Mouse (Mus musculus) cerebral cortex, adult 2 months (tissue): ENCODE measurements around the gene Hacd4.

ENCODE experiments used
- WGBS: fragments of 180-500 bp; shearing (Covaris S2); methylation state at CpG from one replicate; pipeline ENCODE4 v1.1.7; 2018; 5-methylcytosine and 5-hydroxymethylcytosine counted together

The Hacd4 gene

DNA sequence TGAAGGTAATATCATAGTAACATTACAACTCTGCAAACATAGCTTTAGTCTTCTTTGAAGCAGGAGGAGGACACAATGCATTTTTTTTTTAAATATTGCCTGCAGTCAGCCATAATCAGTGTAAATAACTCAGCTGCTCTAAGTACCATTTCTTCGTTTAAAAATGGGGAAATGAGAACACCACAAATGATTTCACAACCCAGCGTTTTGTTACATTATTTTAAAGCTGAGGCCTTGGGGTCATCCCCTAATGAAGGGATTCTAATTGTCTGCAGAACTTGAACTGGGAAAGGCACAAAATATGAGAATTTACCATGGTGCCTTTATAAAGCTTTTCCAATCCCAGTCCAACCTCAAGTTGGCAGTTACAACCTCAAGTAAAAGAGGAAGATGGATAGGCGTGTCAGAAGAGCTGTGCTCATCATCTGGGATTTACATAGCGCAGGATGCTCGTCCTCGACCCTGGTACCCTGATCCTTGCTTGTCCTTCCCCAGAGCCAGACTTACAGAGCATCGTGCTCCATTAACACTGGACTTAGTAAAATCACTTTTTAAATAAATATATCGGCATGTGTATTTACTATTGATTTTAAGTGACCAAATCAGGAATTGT, 6.2 kb downstream of the Hacd4 start:
- WGBS: 83% methylated on average over 8 of the region's 8 CpGs

DNA sequence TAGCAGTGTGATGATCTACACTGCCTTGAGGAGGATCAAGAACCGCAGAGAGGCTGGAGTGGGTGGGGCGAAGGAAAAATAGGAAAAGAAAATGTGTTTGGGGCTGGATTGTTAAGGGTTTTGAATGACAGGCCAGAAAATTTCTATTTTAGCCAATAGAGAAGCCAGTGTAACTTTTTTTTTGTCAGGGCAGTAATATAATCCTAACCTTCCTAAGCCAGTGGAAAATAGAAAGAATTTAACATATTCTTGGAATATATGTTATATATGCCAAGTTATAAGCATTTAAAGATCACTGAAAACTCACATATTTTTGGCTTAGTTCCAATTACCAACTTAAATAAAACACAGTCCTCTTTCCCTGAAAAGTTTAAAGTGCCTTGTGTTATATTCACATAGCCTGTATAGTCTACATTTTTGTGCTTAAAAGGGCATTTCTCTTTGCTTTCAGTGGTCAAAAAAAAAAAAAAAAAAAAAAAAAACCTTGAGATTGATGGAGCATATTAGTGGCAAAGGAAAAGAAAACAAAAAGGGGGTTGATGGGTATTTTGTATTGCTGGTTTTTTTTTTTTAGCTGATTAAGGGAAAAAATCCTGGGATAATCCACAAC, 11.0 kb downstream of the Hacd4 start:
- 89% methylated on average over 2 of the region's 2 CpGs for WGBS

DNA sequence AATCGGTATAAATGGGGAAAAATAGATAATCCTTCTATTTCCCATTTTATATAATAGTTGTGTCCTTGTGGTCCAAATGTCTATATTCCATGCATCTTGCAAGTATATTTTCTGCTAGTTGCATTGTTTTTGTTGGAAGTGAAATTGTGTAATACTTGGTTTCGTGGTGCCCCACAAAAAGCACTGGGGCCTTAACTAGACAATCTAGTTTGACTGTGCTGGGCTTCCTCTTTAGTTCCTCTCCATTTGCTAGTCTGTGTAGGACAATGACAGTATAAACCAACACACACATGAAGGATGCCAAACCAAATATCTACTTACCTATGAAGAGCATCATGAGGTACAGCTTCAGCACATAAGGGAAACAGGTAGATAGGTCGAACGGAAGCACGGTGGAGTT, 19.4 kb downstream of the Hacd4 start:
- WGBS: 91% methylated on average over 5 of the region's 5 CpGs

DNA sequence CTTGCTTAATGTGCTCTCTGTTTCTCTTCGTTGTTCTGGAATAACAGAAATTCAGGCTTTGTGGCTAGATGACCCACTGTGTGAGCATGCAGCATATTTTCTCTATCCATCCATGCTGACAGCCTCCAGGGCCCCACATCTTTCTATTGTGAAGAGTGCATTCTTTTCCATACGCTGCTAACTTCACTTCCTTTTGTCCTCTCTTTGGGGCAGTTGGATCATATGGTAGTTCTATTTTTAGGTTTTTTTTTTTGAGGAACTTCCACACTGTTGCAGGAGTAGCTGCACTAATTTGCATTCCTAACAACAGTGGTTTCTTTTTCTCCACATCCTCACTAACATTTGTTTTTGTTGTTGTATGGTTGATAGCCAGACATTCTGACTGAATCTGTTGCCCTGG, 23.7 kb downstream of the Hacd4 start:
- 23% methylated on average over 2 of the region's 2 CpGs for WGBS

DNA sequence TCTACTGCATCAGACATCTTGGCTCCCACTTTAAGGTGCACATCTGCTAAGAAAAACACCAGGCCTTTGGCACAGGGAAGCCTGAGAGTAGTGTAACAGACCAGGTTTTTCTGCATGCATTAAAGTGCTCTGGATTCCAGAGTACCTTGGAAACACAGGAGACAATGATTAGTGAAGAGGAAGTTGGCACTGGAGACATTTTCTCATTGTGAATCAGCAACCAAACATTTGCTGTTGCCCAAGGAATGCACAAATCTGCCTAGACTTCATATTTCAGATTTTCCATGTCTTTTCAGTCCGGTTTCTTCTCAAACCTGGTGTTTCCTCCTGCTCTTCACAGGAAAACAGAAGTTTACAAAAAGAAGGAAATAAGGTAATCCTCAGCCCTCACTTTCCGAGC, 26.4 kb downstream of the Hacd4 start:
- 86% methylated on average over 2 of the region's 2 CpGs for WGBS

DNA sequence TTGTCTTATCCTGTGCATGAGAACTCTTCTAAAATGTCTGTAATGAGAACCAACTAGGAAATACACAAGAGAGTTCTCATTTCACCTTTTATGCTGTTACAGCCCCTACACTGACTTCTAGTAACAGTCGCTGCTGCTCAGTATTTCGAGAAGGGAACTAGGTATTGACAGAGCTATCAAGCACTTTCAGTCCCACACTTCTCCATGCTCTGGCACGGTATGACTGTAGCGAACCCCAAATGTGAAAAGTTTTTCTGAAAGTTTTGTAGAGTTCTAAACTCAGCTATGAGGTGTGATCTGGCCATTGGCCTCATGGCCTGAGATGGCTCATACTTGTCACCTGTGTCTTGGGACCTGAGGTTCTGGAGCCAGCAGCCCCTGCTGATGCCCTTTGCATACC, 29.4 kb downstream of the Hacd4 start:
- WGBS: 89% methylated on average over 4 of the region's 4 CpGs

DNA sequence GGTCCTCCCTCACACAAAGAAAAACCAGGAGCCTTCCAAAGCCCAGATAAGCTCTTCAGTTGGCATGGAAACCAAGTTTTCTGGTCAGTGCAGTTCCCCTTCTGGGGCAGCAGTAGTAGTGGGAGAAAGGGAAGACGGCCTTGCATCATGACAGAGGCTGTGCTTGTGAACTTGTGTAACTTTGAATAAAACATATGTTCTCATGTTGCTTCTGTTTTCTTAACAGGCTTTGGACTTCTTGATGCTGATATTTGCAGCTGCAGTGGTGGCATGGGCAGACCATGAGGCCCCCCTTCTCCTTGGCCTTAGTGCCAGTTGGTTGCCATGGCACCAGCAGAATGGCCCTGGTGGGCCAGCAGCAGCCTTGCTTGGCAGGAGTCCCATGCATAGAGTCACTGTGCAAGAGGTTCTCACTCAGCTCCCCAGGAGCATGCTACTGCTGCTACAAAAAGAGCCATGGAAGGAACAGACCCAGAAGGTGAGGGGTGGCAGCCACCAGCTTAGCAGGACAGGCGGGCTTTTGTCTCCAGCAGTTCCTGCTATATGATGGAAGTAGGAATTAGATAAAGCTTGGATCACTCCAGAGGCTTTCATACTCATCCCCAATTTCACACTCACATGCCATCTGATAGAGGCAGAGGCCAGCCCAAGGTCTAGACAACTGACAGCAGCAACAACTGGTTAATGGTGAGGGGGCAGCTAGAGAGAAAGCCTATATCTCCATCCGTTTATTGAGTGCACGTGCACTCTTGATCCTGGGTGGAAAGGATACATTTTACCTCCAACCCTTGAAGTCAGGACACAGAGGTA, 31.6 kb downstream of the Hacd4 start:
- 81% methylated on average over 4 of the region's 4 CpGs for WGBS

DNA sequence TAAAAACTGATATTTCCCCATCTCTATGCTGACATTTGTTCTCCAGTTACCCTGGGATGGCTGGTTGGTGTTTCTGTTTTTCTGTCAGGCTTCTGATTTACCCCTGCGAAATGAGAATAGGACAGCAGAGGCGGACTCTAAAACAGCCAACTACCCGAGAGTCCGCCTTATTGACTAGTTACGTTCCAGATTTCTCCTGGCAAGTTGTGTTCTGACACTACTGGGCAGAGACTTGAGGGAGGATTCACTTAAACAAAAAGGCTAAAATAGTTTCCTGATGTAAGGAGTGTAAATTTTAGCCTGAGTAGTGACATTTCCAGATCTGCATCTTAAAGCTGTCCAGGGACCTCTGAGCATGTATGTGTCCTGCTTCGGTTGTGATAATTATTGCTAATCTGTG, 35.8 kb downstream of the Hacd4 start:
- WGBS: 56% methylated on average over 6 of the region's 6 CpGs

DNA sequence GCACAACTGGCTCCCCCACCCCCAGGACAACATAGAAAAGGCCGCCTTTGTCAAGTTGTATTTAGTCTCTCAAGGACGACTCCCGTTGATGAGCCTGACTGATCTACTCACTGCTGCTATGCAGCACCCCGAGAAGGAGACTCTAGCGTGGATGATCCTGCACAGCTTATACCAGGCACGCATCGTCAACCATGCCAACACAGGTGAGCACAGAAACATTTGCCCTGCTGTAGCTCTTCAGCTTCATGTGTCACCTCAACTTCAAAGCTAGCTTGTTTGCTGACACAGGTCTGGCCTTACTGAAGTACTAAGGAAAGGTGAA, 37.8 kb downstream of the Hacd4 start:
- WGBS: 94% methylated on average over 7 of the region's 7 CpGs

DNA sequence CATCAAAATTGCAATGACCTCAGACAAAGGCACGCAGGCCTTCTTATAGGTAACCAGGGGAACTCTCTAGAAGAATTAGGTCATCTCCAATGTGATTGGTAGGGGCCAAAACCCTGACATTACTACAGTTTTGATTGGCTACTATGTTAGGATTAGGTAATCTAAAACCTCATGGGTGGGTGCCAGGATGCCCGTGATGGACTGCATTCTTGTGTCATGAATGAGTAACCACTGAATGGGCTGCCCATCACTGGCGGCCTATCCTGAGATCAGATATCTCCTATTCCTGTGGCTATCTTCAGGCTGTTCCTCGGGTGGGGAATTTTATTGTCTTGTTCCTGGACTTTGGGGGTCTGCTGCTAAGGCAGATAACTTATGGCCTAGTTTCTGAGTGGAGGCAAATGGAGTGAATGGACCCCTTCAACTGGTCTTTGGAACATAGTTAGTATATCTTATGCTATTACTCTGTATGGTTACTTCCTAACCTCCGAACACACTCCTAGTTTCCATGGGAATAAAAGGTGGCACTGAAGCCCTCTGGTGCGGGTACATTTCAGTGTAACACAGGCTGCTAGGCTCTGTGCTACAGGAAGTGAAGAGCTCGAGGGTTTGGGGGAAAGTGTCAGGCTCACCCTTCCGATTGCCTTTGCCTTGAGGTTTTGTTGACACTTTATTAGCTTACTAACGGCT, 38.3 kb downstream of the Hacd4 start:
- 85% methylated on average over 9 of the region's 9 CpGs for WGBS

DNA sequence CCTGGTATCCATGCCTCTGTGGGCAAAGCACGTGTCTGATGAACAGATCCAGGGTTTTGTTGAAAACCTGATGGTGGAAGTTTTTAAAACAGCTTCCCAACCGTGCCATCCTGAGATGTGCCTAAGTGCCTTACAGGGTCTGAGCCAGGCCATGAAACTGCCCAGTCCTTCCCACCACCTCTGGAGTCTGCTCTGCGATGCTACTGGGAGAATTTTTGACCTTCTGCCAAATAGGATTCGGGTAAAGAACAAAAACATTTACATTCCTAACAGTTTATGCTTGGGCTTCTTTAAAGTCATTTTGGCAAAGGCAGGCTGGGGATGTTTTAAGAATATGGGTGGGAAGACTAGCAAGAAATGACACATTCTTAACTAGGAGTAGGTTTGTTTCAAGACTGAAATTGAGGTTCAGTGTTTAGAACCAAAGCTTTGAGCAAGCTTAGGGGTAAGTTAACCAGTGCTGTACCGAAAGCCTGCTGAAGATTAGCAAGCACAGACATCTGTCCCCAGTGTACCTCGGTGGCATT, 41.7 kb downstream of the Hacd4 start:
- whole genome bisulfite sequencing: 36% methylated on average over 6 of the region's 6 CpGs

DNA sequence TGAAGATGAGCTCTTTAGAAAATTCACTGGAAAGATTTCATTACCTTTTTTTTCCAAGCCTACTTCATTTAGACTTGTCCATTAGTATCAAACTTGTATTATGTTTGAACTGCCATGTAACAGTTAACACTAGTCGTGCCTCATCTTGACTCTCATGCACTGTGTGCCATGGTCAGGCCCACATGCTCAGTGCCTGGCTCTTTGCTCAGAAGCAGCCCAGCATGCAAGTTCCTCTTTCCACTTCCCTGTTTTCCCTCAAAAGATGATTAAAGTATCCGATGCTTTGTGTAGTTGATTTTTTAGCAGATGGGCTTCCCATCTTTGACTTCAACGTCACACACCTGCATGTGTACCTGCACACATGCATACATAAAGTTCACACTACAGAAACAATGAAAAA, 43.0 kb downstream of the Hacd4 start:
- WGBS: 87% methylated on average over 3 of the region's 3 CpGs

DNA sequence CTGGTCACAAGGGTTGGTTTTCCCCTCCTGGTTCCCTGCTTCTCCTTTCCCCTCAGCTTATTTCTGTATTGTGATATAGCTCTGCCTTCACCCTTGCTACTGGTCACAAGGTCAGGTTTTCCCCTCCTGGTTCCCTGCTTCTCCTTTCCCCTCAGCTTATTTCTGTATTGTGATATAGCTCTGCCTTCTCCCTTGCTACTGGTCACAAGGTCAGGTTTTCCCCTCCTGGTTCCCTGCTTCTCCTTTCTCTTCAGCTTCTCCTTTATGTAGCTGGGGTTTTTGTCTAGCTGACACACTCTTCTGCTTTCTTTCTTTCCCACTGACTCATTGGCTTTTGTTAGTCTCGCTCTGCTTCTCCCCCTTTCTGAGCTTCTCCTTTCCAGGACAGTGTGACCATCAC, 48.1 kb downstream of the Hacd4 start:
- WGBS: 79% methylated on average over 1 of the region's 1 CpGs

DNA sequence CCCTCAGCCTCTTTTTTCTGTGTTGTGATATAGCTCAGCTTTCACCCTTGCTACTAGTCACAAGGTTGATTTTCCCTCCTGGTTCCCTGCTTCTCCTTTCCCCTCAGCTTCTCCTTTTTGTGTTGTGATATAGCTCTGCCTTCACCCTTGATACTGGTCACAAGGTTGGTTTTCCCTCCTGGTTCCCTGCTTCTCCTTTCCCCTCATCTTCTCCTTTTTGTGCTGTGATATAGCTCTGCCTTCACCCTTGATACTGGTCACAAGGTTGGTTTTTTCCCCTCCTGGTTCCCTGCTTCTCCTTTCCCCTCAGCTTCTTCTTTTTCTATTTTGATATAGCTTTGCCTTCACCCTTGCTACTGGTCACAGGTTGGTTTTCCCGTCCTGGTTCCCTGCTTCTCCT, 48.7 kb downstream of the Hacd4 start:
- 97% methylated on average over 1 of the region's 1 CpGs for WGBS

DNA sequence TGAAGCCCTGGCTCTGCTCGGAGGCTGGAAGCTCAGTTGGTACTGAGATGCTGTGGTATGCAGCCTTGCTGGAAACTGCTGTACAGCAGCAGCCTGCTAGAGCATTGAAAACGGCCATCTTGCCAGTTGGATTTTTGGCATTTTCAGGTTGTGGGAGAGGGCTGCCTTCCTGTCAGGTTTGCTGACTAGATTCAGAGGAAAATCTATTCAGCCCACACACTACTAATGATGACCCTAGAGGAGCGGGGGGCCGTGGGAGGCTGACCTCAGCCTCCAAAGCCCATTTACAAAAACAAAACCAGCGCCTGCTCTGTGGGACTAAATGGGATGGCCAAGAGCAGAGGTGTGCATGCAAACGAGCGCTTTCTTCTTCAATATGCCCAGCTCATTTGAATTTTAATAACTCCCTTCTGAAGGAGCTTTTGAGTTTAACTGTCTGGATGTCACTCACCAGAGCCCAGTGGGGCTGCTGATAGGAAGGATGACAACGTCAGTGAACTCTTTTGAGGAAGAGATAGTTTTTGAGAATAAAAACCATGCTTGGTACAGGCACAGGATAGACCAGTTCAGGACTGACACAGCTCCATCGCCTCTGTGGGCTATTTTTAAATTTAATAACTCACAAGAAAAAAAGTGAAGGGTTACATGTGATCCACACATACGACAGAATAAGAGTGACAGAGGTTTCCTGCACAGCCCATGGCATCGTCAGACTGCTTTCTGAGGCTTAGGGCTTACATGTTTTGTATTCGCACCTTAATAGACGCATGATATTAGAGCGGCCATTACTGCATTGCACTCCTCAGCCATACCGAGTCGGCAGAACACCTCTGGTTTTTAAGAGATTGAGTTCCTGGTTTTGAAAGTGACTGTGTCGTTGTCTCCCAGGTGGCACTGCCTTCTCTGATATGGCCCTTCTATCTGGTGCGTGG, 66.2 kb downstream of the Hacd4 start:
- 81% methylated on average over 18 of the region's 18 CpGs for WGBS

DNA sequence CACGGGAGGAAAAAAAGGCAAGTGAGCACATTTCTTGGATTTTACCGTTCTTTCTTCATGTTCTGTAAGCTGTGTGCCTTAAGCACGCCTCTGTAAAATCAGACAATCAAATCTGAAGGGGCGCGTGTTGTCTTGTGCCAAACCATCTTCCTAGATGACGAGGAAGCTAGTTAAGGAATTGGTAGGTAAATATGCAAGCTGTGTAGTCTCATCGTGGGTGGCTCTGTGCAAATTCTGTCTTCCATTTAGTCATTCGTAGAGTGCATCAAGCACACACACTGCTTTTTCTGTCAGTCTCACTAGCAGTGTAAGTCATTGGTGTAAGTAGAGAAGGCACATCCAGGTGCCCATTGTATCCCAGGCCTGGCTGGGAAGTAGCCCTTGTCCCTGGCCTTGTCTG, 67.9 kb downstream of the Hacd4 start:
- 64% methylated on average over 8 of the region's 8 CpGs for WGBS

DNA sequence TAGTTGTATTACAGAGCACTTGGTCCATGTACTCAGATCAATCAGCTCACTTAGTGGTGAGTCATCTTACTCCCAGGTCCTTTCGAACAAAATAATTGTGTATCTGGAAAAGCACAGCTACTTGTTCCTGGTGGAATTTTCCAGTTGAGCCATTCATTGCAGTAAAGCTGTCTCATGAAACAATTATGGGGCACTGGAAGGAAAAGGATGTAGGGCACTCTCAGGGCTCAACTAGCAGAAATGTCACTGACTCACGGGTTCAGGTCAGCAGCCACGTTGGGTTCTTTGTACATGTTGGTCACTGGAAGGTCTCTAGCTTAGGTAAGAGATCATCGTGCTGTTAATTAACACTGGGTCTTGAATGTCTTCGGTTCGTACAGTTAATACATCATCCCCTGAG, 68.8 kb downstream of the Hacd4 start:
- 85% methylated on average over 6 of the region's 6 CpGs for whole genome bisulfite sequencing

DNA sequence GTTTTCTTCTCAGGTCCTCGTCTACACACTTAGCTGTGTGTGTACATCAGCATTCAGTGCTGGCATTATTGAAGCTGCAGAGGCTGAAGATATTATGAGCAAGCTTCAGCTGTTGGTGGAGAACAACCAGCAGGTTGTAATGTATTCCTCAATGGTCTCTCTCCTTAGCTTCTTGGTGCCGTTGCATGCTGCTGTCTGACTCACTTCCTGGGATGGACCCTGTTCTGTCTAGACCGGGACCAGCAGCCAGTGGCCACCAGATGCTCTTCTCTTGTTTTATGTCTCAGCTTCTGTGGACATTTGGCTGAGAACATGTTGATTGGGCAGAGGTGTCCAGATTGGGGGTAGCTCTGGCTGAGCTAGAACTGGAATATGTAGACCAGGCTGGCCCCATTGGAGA, 81.3 kb downstream of the Hacd4 start:
- 64% methylated on average over 3 of the region's 3 CpGs for WGBS

DNA sequence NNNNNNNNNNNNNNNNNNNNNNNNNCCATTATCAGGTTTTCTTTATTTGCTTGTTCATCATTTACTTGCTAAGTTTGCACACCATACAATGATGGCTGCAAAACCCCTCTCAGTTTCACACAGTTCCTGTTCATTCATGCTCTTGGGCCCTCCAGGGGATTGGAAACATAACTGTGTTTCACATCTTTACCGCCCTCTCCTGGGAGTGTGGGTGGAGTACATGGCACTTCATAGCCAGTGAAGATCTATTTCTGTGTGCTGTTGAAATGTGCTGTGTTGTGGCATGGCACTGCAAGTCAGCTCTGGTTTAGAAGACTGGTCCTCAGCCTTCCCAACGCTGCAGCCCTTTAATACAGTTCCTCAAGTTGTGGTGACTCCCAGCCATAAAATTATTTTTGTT, 82.1 kb downstream of the Hacd4 start:
- 46% methylated on average over 2 of the region's 2 CpGs for WGBS

DNA sequence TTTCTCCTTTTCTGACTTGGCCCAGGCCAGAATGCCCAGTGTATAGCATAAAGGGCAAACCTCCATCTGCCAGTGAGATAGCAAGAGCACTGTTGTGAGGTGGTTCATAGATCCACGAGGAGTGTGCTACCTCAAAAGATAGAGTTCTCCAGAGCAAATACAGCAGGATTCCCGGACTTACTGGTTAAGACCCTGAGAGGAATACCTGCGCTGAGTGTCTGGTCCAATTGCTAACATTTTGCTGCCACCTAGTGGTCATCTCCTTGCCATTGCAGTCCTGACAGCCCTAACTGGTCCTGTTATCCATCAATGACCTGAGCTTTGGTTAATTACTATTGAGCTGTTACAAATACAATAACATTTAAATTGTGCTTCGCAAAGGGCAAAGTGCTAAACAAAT, 87.8 kb downstream of the Hacd4 start:
- 4% methylated on average over 4 of the region's 4 CpGs for WGBS
